In genomic region chr8:48090661-48091060, GRCm38 (mm10) we compare ENCODE assay signal across 26 mouse cellular contexts. TPM values are rescaled to one million over a fixed set of nuclear protein-coding genes. Genes with fewer than 3 reads are reported as not detected.
A peak's percentile ranks its signal among the peaks of the same experiment; 100 is the strongest.
DNase-seq lines count a peak whose midpoint lies in the region; ATAC-seq lines count a peak whose summit lies in the region.
"Had no signal": no experiment of that assay in that cellular context is flagged by ENCODE, and none has a peak within 500 bp of the region (broad histone marks: within the 10 kb centered on the region; RNA-seq: fewer than 3 reads in every experiment).

No protein-coding gene starts in this region.

- H3K4me2 ChIP-seq in embryonic facial prominence, embryonic 11.5 days (ENCODE audit: low read depth, low read length) = no peak overlapping the region
- H3K4me2 ChIP-seq in limb, embryonic 11.5 days (ENCODE audit: low read depth, severe bottlenecking) = no peak overlapping the region
- H3K4me2 ChIP-seq in kidney, embryonic 14.5 days (replicated peaks; ENCODE audit: low read depth, low read length) = no peak overlapping the region
- H3K4me2 ChIP-seq: embryonic facial prominence, embryonic 13.5 days; embryonic facial prominence, embryonic 15.5 days; forebrain, embryonic 12.5 days had no signal

- H3K4me1 ChIP-seq in embryonic facial prominence, embryonic 11.5 days (ENCODE audit: control insufficient read depth, insufficient read depth, low read length) = no peaks in the 10 kb centered on the region
- H3K4me1 ChIP-seq in embryonic facial prominence, embryonic 10.5 days = no peaks in the 10 kb centered on the region
- no peaks in the 10 kb centered on the region for H3K4me1 ChIP-seq in limb, embryonic 11.5 days (ENCODE audit: control insufficient read depth, insufficient read depth, low read length)
- H3K4me1 ChIP-seq in kidney, embryonic 14.5 days (ENCODE audit: control insufficient read depth, insufficient read depth, low read length) = no peaks in the 10 kb centered on the region
- H3K4me1 ChIP-seq: embryonic facial prominence, embryonic 13.5 days; embryonic facial prominence, embryonic 15.5 days; forebrain, embryonic 12.5 days had no signal

- no peak overlapping the region for H3K9ac ChIP-seq in embryonic facial prominence, embryonic 11.5 days (replicated peaks; ENCODE audit: low read length)
- H3K9ac ChIP-seq in limb, embryonic 11.5 days (ENCODE audit: low read length) = no peak overlapping the region
- H3K9ac ChIP-seq in kidney, embryonic 14.5 days (ENCODE audit: low read depth, low read length) = no peak overlapping the region
- H3K9ac ChIP-seq: embryonic facial prominence, embryonic 13.5 days; embryonic facial prominence, embryonic 15.5 days; forebrain, embryonic 12.5 days had no signal

- H3K27me3 ChIP-seq in embryonic facial prominence, embryonic 11.5 days (ENCODE audit: control insufficient read depth, insufficient read depth, low read length) = no peaks in the 10 kb centered on the region
- no peaks in the 10 kb centered on the region; the same call in 1 of the 2 replicates for H3K27me3 ChIP-seq in embryonic facial prominence, embryonic 10.5 days (replicated peaks; ENCODE audit: low read depth, poor library complexity, severe bottlenecking)
- no peaks in the 10 kb centered on the region for H3K27me3 ChIP-seq in limb, embryonic 11.5 days (ENCODE audit: control insufficient read depth, insufficient read depth, low read length)
- H3K27me3 ChIP-seq in kidney, embryonic 14.5 days (ENCODE audit: control insufficient read depth, insufficient read depth, low read length) = no peaks in the 10 kb centered on the region
- H3K27me3 ChIP-seq: CH12.LX; embryonic facial prominence, embryonic 13.5 days; embryonic facial prominence, embryonic 15.5 days; forebrain, embryonic 12.5 days had no signal

- no peak for ATAC-seq in embryonic facial prominence, embryonic 11.5 days (replicated peaks; ENCODE audit: insufficient number of reproducible peaks, low FRiP score, low TSS enrichment, low read depth)
- peak; percentile 51; the same call in 1 of the 2 replicates for ATAC-seq in limb, embryonic 11.5 days (ENCODE audit: insufficient number of reproducible peaks, low FRiP score, low TSS enrichment, low read depth)
- no peak for ATAC-seq in kidney, embryonic 14.5 days (ENCODE audit: low FRiP score, low TSS enrichment)
- ATAC-seq: activated CD4-positive, CD25-positive, alpha-beta regulatory T cell, adult 4 months; CD4-positive, CD25-positive, alpha-beta regulatory T cell, adult 4 months; forebrain, embryonic 14.5 days; forebrain, embryonic 16.5 days; Patski had no signal

- no peak overlapping the region for H3K27ac ChIP-seq in embryonic facial prominence, embryonic 11.5 days (replicated peaks; ENCODE audit: low read depth, low read length)
- H3K27ac ChIP-seq in embryonic facial prominence, embryonic 10.5 days (replicated peaks) = no peak overlapping the region
- H3K27ac ChIP-seq in limb, embryonic 11.5 days (replicated peaks; ENCODE audit: low read depth, low read length) = no peak overlapping the region
- no peak overlapping the region for H3K27ac ChIP-seq in kidney, embryonic 14.5 days (ENCODE audit: low read depth, low read length)
- H3K27ac ChIP-seq: embryonic facial prominence, embryonic 13.5 days; embryonic facial prominence, embryonic 15.5 days; forebrain, embryonic 10.5 days; forebrain, embryonic 12.5 days had no signal

- 52% methylated on average over 8 of the region's 8 CpGs for WGBS in embryonic facial prominence, embryonic 11.5 days
- 64% methylated on average over 8 of the region's 8 CpGs for WGBS in embryonic facial prominence, embryonic 10.5 days
- WGBS in limb, embryonic 11.5 days = 18% methylated on average over 8 of the region's 8 CpGs
- WGBS in kidney, embryonic 14.5 days = 81% methylated on average over 8 of the region's 8 CpGs

- no peaks in the 10 kb centered on the region for H3K36me3 ChIP-seq in embryonic facial prominence, embryonic 11.5 days (replicated peaks; ENCODE audit: control insufficient read depth, insufficient read depth, low read depth, low read length)
- H3K36me3 ChIP-seq in embryonic facial prominence, embryonic 10.5 days (replicated peaks) = no peaks in the 10 kb centered on the region
- no peaks in the 10 kb centered on the region for H3K36me3 ChIP-seq in limb, embryonic 11.5 days (ENCODE audit: control insufficient read depth, insufficient read depth, low read length)
- H3K36me3 ChIP-seq in kidney, embryonic 14.5 days (ENCODE audit: control insufficient read depth, insufficient read depth, low read length) = no peaks in the 10 kb centered on the region
- H3K36me3 ChIP-seq: embryonic facial prominence, embryonic 13.5 days; embryonic facial prominence, embryonic 15.5 days; forebrain, embryonic 10.5 days; forebrain, embryonic 12.5 days; G1E had no signal

- H3K9me3 ChIP-seq in embryonic facial prominence, embryonic 11.5 days (replicated peaks; ENCODE audit: control insufficient read depth, low read length) = no peaks in the 10 kb centered on the region
- H3K9me3 ChIP-seq in embryonic facial prominence, embryonic 10.5 days = no peaks in the 10 kb centered on the region
- H3K9me3 ChIP-seq in limb, embryonic 11.5 days (ENCODE audit: control insufficient read depth, low read length) = no peaks in the 10 kb centered on the region
- no peaks in the 10 kb centered on the region for H3K9me3 ChIP-seq in kidney, embryonic 14.5 days (ENCODE audit: control insufficient read depth, low read length)
- H3K9me3 ChIP-seq: embryonic facial prominence, embryonic 13.5 days; embryonic facial prominence, embryonic 15.5 days; forebrain, embryonic 10.5 days; forebrain, embryonic 12.5 days; G1E had no signal

- H3K4me3 ChIP-seq in embryonic facial prominence, embryonic 11.5 days (ENCODE audit: low read depth, low read length) = no peak overlapping the region
- no peak overlapping the region for H3K4me3 ChIP-seq in embryonic facial prominence, embryonic 10.5 days
- no peak overlapping the region for H3K4me3 ChIP-seq in limb, embryonic 11.5 days (ENCODE audit: low read depth, low read length)
- H3K4me3 ChIP-seq in kidney, embryonic 14.5 days (ENCODE audit: low read length) = no peak overlapping the region
- H3K4me3 ChIP-seq: embryonic facial prominence, embryonic 13.5 days; embryonic facial prominence, embryonic 15.5 days; erythroblast, embryonic 14.5 days; forebrain, embryonic 10.5 days; forebrain, embryonic 12.5 days had no signal

- DNase-seq in embryonic facial prominence, embryonic 11.5 days (ENCODE audit: low spot score) = peak; percentile 29
- DNase-seq in embryonic facial prominence, embryonic 10.5 days (ENCODE audit: low spot score) = no peak
- DNase-seq in forelimb bud, embryonic 11.5 days (ENCODE audit: low read depth, low spot score) = peak; percentile 61
- DNase-seq in limb, embryonic 11.5 days (ENCODE audit: low spot score) = peak; percentile 47
- DNase-seq: adrenal gland, adult 8-10 months; adrenal gland, postnatal 14 days; adrenal gland, postnatal 36 days; B cell, adult 2 months; cerebellum, adult 11-12 months; cerebellum, adult 2 months; cerebellum, adult 9-10 months; cerebellum, postnatal 10 days; cerebellum, postnatal 25 days had no signal

RNA-seq across cellular contexts. Expression of gene Dctd, which starts 8.2 kb away (rescaled TPM):
- 48.7 and 50.7 TPM in 2 replicates for polyA plus RNA-seq in embryonic facial prominence, embryonic 11.5 days (2014; fragmentation: Nextera tagmentation; extraction: Ambion mirVana)
- polyA plus RNA-seq in embryonic facial prominence, embryonic 10.5 days (2016; fragmentation: Nextera tagmentation; extraction: Ambion mirVana) = 57.0 and 58.7 TPM in 2 replicates
- polyA plus RNA-seq in limb, embryonic 11.5 days (2014; fragmentation: Nextera tagmentation; extraction: Ambion mirVana) = 56.1 and 59.3 TPM in 2 replicates
- polyA plus RNA-seq in kidney, embryonic 14.5 days (2014; fragmentation: Nextera tagmentation; extraction: Ambion mirVana) = 43.1 and 46.3 TPM in 2 replicates
- polyA plus RNA-seq: erythroblast, embryonic 14.5 days had no signal
